Mouse (Mus musculus): ENCODE measurements around the gene Frs3. TPM values are rescaled to one million over a fixed set of nuclear protein-coding genes. Genes with fewer than 3 reads are reported as not detected.

The Frs3 gene
- total RNA-seq, 2 experiments from 2014 or later = 9.3 to 12.4 TPM

DNA sequence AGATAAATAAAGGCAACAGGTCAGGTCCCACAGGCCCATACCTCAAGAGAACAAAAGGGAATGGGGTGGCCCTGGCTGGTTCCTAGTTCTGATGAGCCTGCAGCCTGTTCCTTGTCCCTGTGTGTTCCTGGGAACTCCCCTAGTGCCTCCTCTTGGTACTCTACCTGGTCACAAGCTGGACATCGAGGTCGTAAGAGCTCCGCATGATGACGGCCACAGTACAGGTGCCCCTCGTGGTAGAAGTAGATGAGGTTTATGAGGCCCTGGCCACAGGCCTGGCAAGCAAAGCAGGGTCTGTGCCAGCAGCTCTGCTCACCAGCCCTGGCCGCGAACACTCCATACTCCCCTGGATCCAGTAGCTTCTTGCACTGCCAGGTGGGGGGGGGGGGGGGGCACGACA, 1.1 kb downstream of the Frs3 start:
- DNase-seq (ENCODE audit: low spot score in 2 of 2) = no peak

DNA sequence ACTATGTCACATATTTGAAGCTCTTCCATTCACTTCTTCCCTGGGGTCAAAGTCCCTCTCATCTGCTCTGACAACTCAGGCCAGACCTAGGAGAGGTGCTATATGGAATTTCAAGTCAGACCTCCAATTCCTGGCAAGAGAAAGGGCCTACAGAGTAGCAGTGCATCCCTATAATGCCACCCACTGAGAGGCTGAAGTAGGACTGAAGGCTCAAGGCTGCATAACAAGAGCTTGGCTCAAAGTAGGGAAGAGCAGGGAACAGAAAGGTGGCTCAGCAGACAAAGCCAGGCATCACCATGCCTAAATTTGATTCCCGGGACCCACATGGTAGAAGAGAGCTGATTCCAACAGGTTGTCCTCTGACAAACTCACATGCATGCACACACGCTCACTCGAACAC, 2.8 kb downstream of the Frs3 start:
- no peak for DNase-seq (ENCODE audit: low spot score in 2 of 2)

DNA sequence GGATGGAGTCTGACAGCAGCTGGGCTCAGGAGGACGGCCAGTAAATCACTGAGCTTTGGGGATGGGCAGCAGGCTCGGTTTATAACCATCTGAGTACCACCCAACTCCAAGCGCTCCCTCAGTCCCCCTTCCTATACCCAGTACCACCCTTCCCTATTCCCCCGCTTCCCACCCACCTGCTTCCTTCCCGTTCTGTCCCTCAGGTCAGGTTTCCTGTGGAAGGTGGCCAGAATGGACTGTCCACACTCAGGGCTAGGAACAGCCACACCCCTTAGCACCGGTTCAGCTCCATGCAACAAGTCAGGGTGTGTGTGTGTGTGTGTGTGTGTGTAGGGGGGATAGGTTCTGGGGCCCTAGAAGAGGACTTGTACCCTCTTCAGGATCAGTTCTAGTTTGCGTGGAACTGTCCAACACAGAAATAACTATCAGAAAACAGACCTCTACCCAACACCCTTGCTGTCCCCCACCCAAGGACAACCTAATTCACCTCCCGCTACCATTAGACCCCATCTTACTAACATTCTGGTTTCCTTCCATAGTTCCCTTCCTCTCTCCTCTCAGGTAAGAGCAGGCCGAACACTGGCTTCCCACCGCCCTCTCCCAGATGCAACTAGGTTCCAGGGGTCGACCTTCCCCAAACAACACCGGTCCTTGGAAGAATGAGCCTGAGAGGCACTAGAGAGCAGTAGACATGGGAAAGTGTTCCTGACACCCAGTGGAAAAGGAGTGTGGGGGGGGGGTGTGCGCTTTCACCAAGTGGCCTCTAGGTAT, 5.0 kb downstream of the Frs3 start:
- no peak for DNase-seq (ENCODE audit: low spot score in 2 of 2)

- no peak for DNase-seq (ENCODE audit: low spot score in 2 of 2)
These were observed 5.4 kb downstream of the Frs3 start, which contains the start of gene Gm21981 for GRCm38 (mm10) chr17:47694442-47694502. Gene Gm21981 (minus strand): TSS chr17:47694455.

DNA sequence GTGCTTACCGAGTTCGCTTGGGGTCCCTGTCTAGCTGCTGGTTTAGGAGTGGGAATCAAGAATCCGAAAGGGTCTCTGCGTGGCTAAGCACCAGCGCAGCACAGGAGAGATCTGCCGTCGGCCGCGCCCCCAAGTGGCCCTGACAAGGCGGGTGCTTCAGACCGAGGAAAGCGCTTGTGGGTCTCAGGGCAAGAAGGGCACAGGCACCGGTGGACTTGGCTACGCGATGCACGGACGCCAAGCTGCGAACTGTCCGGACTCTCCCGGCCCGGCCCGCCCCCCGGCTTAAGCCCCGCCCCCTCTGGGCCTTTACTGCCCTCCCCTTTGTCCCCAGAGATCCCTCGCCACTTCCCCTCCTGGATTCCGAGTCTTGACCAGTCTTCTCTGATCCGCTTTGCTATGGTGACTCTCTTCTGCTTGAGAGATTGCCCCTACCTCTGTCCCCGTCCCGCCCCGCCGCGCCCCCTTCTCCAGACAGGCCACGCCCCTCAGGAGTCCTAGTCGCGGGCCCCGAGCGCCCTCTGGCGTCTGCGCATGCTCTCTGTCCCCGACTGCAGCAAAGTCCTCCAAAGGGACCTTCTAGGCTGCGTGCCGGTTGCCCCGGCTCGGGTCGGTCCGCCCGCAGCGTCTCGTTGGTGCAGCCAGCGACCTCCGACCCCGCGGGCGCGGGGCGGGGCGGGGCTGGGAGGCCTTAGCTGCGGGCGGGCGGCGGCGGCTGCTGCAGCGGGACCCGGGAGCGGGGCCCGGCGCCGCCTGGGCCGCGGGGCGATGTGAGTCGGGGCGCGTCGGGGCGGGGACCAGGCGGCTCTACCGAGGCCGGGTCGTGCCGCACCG, 5.9 kb downstream of the Frs3 start, which contains the start of gene Prickle4:
Prickle4 (minus strand) TSS at position 234 of the 834 bp plus-strand sequence.
- peak; percentile 94 to 98 for DNase-seq (ENCODE audit: low spot score in 2 of 2)

- no peak for DNase-seq (ENCODE audit: low spot score in 2 of 2)
These were observed 6.5 kb downstream of the Frs3 start for GRCm38 (mm10) chr17:47695337-47695710.

GRCm38 (mm10) chr17:47698156-47698555, 9.3 kb downstream of the Frs3 start:
- DNase-seq (ENCODE audit: low spot score in 2 of 2) = no peak

GRCm38 (mm10) chr17:47699055-47699454, 10.2 kb downstream of the Frs3 start:
- DNase-seq (ENCODE audit: low spot score in 2 of 2) = no peak

DNA sequence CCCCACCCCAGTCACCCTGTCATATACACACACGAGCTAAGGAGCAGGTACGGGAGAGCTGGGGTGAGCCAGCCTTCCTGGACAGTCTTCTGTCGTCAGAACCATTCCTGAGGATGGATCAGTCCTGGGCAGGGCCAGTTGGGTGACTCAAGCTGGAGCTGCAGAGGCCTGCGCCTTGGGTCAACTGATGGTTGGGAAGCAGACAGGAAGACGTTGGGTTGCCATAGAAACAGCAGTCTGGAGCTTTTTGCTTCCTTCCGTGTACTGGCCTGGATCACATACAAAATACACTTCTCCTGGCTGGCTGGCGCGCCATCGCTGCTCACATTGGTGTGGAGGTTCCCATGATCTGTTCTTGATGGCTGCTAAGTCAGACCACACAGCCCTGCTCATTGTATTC, 13.0 kb downstream of the Frs3 start:
- no peak for DNase-seq (ENCODE audit: low spot score in 2 of 2)

GRCm38 (mm10) chr17:47702548-47703345, 13.9 kb downstream of the Frs3 start:
- no peak for DNase-seq (ENCODE audit: low spot score in 2 of 2)

DNA sequence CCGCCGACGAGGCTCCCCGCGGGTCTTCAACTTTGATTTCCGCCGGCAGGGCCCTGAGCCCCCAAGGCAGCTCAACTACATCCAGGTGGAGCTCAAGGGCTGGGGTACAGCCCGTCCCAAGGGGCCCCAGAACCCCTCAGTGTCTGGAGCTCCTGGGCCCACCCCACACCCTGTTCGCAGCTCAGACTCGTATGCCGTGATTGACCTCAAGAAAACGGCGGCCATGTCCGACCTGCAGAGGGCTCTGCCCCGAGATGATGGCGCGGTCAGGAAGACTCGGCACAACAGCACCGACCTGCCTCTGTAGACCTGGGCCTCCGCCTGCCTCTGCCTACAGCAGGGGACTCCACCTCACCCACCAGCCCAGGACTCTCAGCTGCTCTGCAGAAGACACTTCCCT, 14.7 kb downstream of the Frs3 start:
- DNase-seq (ENCODE audit: low spot score in 2 of 2) = no peak

GRCm38 (mm10) chr17:47704692-47705091, 15.9 kb downstream of the Frs3 start:
- no peak for DNase-seq (ENCODE audit: low spot score in 2 of 2)

DNA sequence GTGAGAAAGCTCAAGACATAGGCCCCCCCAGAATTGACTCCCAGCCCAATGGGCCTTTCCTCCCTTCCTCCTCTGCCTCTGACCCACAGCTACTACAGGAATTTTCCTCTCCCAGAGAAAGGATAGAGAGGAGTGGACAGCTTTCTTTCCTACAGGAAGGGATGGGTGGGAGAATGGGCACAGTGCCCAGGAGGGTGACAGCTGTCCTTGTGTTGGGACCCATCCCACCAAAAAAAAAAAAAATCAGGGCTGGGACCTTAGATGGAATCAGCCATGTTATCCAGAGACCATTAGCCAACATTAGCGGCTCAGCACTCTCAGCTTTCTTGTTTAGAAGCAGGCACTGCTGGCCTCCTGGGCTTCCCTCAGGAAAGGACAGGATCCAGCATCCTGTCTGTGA, 17.4 kb downstream of the Frs3 start:
- DNase-seq (ENCODE audit: low spot score in 2 of 2) = no peak

DNA sequence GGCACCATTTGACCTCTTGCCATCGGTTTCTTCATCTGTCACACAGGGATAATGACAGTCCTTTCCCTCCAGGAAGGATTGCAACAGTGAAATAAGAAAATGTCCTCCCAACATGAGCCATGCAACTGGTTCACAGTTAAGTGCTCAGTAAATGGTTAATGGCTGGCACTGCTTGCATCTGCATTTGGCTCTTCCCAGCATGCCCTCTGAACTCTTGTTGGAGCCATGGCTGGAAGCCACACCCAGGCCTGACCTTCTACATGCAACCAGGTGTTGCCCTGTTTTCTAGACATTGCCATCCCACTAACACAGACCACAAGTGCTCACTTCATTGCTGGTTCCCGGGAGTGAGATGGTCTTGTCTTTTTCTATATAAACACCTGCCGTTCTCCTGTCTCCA, 19.1 kb downstream of the Frs3 start:
- DNase-seq (ENCODE audit: low spot score in 2 of 2) = no peak

DNA sequence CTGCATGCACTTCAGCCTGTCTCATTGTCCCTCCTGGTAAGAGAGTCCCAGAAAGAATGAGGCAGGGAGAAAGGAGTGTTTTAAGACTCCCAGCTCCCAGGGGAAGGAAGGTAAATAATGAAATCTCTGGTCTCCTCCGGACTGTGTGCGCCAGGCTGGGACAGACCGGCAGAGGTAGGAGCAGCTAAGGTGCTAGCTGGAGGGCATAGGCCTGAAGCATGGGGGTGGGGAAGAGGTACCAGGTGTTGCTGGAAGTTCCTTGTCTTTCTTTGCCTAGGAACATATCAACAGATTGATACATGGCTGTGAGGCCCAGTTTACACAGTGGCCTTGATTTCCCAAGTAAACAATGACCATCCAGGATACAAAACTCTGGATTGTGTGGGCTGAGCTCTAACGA, 20.1 kb downstream of the Frs3 start:
- DNase-seq (ENCODE audit: low spot score in 2 of 2) = no peak

DNA sequence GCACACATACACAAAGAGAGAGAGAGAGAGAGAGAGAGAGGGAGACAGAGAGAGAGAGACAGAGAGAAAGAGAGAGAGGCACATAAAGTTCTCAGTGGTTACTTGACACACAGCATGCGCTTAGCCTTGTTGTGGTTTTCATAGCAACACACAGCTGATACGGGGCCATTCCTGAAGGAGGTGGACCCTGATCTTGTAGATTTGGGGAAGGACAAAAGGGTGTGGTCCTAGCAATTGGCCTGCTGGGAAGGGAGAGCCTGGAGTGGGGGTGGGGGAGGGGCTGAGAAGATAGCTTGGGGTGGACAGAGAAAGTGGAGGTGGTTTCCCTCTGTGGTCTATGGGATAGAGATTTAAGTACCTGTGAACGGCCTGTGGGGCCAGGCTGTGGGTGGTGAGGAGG, 21.2 kb downstream of the Frs3 start:
- DNase-seq (ENCODE audit: low spot score in 2 of 2) = no peak

DNA sequence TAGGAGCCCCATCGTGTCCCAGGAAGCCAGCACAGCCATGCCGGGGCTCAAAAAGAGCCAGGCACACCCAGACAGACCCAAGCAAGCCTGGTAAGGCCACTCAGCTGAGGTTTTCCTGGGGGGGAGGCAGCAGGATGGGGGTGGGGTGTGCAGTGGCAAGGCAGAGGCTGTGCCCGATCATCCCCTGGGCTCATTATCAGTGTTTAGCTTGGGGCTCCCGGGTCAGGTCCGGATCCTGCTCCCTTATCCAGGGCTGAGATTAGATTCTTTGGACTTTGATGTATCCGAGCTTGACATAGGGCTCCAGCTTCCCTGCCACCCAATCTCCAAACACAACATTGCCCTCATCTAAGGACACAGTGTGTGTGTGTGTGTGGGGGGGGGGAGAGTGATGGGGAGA, 23.1 kb downstream of the Frs3 start:
- no peak for DNase-seq (ENCODE audit: low spot score in 2 of 2)

- no peak for DNase-seq (ENCODE audit: low spot score in 2 of 2)
These were observed 24.2 kb downstream of the Frs3 start for GRCm38 (mm10) chr17:47712889-47713571.

GRCm38 (mm10) chr17:47715037-47715436, 26.2 kb downstream of the Frs3 start:
- no peak for DNase-seq (ENCODE audit: low spot score in 2 of 2)

- DNase-seq (ENCODE audit: low spot score in 2 of 2) = no peak
These were observed 32.4 kb downstream of the Frs3 start for GRCm38 (mm10) chr17:47721183-47721582.

DNA sequence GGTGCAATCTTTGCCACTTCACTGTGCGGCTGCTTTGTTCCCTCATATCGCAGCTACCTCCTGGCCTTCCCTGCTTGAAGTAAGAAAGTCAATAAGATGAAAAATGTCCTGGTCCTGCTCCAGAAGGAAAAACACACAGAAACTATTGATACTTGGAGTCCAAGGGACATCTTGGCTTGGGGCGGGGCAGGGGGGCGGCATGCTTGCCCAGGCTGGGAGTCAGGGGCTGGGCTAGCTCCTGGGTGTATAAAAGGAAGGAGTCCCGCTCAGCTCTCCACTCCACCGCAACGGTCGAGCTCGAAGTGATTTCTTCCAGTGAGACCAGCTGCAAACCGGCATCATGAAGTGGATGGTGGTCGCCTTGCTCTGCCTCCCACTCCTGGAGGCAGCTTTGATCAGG, 37.7 kb downstream of the Frs3 start, which contains the start of gene Pgc:
Pgc (plus strand) TSS at position 277 of the 400 bp plus-strand sequence.
- no peak for DNase-seq (ENCODE audit: low spot score in 2 of 2)

Measured in adrenal gland, postnatal 4 days (tissue).